Comparison of ENCODE assay signal across 8 mouse cellular contexts in genomic region chr12:76547409-76548081, GRCm38 (mm10). TPM values are rescaled to one million over a fixed set of nuclear protein-coding genes. Genes with fewer than 3 reads are reported as not detected.
DNase-seq lines count a peak whose midpoint lies in the region; ATAC-seq and TF ChIP-seq lines count a peak whose summit lies in the region.

No protein-coding gene starts in this region.

- H3K9ac ChIP-seq in hindbrain, embryonic 14.5 days: 0 out of 2 replicates have a peak overlapping the region, but pooled peaks have one; percentile 12
- peak overlapping the region; percentile 63; the same call in 1 of the 2 replicates for H3K9ac ChIP-seq in liver, postnatal 0 days (replicated peaks)
- no peak overlapping the region for H3K9ac ChIP-seq in stomach, embryonic 15.5 days

- no peak for TF ChIP-seq EP300 in liver, postnatal 0 days (IDR thresholded peaks at IDR 0.05; ENCODE audit: low read depth)

- peak; percentile 19; the same call in 1 of the 2 replicates for ATAC-seq in common myeloid progenitor, adult 5-6 weeks (replicated peaks; ENCODE audit: low read depth, poor library complexity, severe bottlenecking)
- no peak for ATAC-seq in hindbrain, embryonic 14.5 days (ENCODE audit: low FRiP score)
- ATAC-seq in liver, postnatal 0 days: peak; percentile 79
- ATAC-seq in stomach, embryonic 15.5 days (ENCODE audit: insufficient read depth, low FRiP score, low read depth): peak; percentile 83

- no peaks in the 10 kb centered on the region for H3K9me3 ChIP-seq in hindbrain, embryonic 14.5 days (ENCODE audit: control insufficient read depth, low read length)
- no peaks in the 10 kb centered on the region for H3K9me3 ChIP-seq in liver, postnatal 0 days (ENCODE audit: low read length)
- H3K9me3 ChIP-seq in stomach, embryonic 15.5 days: no peaks in the 10 kb centered on the region

- peaks cover 25% of the 10 kb centered on the region for H3K27me3 ChIP-seq in hindbrain, embryonic 14.5 days (ENCODE audit: control insufficient read depth, insufficient read depth, low read length)
- H3K27me3 ChIP-seq in liver, postnatal 0 days (ENCODE audit: insufficient read depth, low read length): no peaks in the 10 kb centered on the region
- H3K27me3 ChIP-seq in stomach, embryonic 15.5 days (replicated peaks): no peaks in the 10 kb centered on the region

- H3K27ac ChIP-seq in hindbrain, embryonic 14.5 days: no peak overlapping the region
- H3K27ac ChIP-seq in liver, postnatal 0 days (ENCODE audit: low read depth): peak overlapping the region; percentile 89
- H3K27ac ChIP-seq in stomach, embryonic 15.5 days: peak overlapping the region; percentile 95

- H3K36me3 ChIP-seq in hindbrain, embryonic 14.5 days (replicated peaks; ENCODE audit: control insufficient read depth, insufficient read depth): no peaks in the 10 kb centered on the region
- peaks cover 4% of the 10 kb centered on the region for H3K36me3 ChIP-seq in liver, postnatal 0 days (replicated peaks; ENCODE audit: insufficient read depth, low read length)
- no peaks in the 10 kb centered on the region for H3K36me3 ChIP-seq in stomach, embryonic 15.5 days

- DNase-seq in ES-CJ7 (ENCODE audit: low read depth, low spot score) (peak; percentile 88), MN1 (ENCODE audit: low spot score) (no peak)
- no peak for DNase-seq in hindbrain, embryonic 14.5 days (ENCODE audit: low spot score)
- peak; percentile 57 for DNase-seq in liver, postnatal 0 days
- DNase-seq in cerebellum, adult 9-11 months: no peak
- DNase-seq in gastrocnemius, adult 8-10 months (ENCODE audit: low spot score in 2 of 2): no peak

- H3K4me2 ChIP-seq in hindbrain, embryonic 14.5 days (replicated peaks): peak overlapping the region; percentile 43
- H3K4me2 ChIP-seq in liver, postnatal 0 days (ENCODE audit: low read depth, low read length): peak overlapping the region; percentile 64
- peak overlapping the region; percentile 49 for H3K4me2 ChIP-seq in stomach, embryonic 15.5 days

- H3K4me1 ChIP-seq in hindbrain, embryonic 14.5 days (replicated peaks; ENCODE audit: control insufficient read depth, insufficient read depth, low read length): peaks cover 16% of the 10 kb centered on the region; the same call in 1 of the 2 replicates
- peaks cover 61% of the 10 kb centered on the region for H3K4me1 ChIP-seq in liver, postnatal 0 days (ENCODE audit: insufficient read depth)
- H3K4me1 ChIP-seq in stomach, embryonic 15.5 days: peaks cover 44% of the 10 kb centered on the region

- WGBS in hindbrain, embryonic 14.5 days: 25% methylated on average over 13 of the region's 13 CpGs
- WGBS in liver, postnatal 0 days (ENCODE audit: insufficient replicate concordance): 35% methylated on average over 13 of the region's 13 CpGs
- 36% methylated on average over 13 of the region's 13 CpGs for WGBS in stomach, embryonic 15.5 days

- TF ChIP-seq CTCF in liver, postnatal 0 days (IDR thresholded peaks at IDR 0.05; ENCODE audit: low read depth): no peak

- peak overlapping the region; percentile 18; the same call in 1 of the 2 replicates for H3K4me3 ChIP-seq in hindbrain, embryonic 14.5 days (replicated peaks; ENCODE audit: low read length)
- H3K4me3 ChIP-seq in liver, postnatal 0 days (ENCODE audit: low read depth, low read length): peak overlapping the region; percentile 20; the same call in 1 of the 2 replicates
- H3K4me3 ChIP-seq in stomach, embryonic 15.5 days (replicated peaks): peak overlapping the region; percentile 31

RNA-seq across cellular contexts. Expression of gene Plekhg3, which starts 16.9 kb away (rescaled TPM):
- total RNA-seq in common myeloid progenitor, adult 5-6 weeks (2017): 5.2 and 7.4 TPM in 2 replicates
- polyA plus RNA-seq in hindbrain, embryonic 14.5 days (2014; fragmentation: Nextera tagmentation; extraction: Ambion mirVana): 1.3 and 1.6 TPM in 2 replicates
- polyA plus RNA-seq in liver, postnatal 0 days (2015; fragmentation: Nextera tagmentation; extraction: Ambion mirVana): 3.3 and 3.7 TPM in 2 replicates
- 11.5 and 13.9 TPM in 2 replicates for polyA plus RNA-seq in stomach, embryonic 15.5 days (2015; fragmentation: Nextera tagmentation; extraction: Ambion mirVana)
- 1 to 10 TPM; 3.6 to 5.6 (median 4.2) TPM for total RNA-seq in gastrocnemius, adult 8-10 months (2022)

Comparison
In these comparisons a context has a peak if more than half of its experiments do, and no peak if none do; other contexts are left out.
1. DNase-seq: peak in ES-CJ7 (single experiment) and liver, postnatal 0 days (single experiment); none in hindbrain, embryonic 14.5 days (single experiment), cerebellum, adult 9-11 months (single experiment), gastrocnemius, adult 8-10 months (0 of 2) and MN1 (single experiment).
2. Peak in every context shown above with its lines, with median percentiles within 50 percentile points of each other: H3K4me2 ChIP-seq and H3K4me3 ChIP-seq.